Mouse (Mus musculus) ovary, adult 10 weeks (tissue): ENCODE data around the gene Zfp809. TPM values are rescaled to one million over a fixed set of nuclear protein-coding genes. Genes with fewer than 3 reads are reported as not detected.

ENCODE experiments used
- polyA plus RNA-seq: library from polyadenylated mRNA; stranded (reverse); fragments of 350-450 nt; fragmentation: Illumina TruSeq; extraction: RNeasy Lipid Tissue Mini Kit (QIAGEN cat#74804); gene quantifications from one replicate; pipeline ENCODE4 v1.2.3, GENCODE M21; 2014

Gene Zfp809
- polyA plus RNA-seq, result 84.3 TPM

GRCm38 (mm10) chr9:22225581-22226388 lies at the start of gene Zfp809:
Zfp809 (plus strand) TSS chr9:22225714.

GRCm38 (mm10) chr9:22188025-22188611 lies 37.4 kb upstream of the Zfp809 start, which contains the start of gene Zfp872:
Zfp872 (plus strand) TSS chr9:22188090.

GRCm38 (mm10) chr9:22259184-22260091 lies 33.9 kb downstream of the Zfp809 start, which contains the start of gene Zfp599:
Zfp599 (minus strand) TSS chr9:22259895.

Other genes with a start within 250 kb of the Zfp809 start
- 0.26 TPM for gene Rgl3, start 236.3 kb upstream of the Zfp809 start, polyA plus RNA-seq
- 0.77 TPM for gene Ccdc151, start 223.1 kb upstream of the Zfp809 start, polyA plus RNA-seq
- gene Prkcsh, start 222.9 kb upstream of the Zfp809 start, polyA plus RNA-seq, result 7.8 TPM
- gene Elavl3, start 173.7 kb upstream of the Zfp809 start, polyA plus RNA-seq, result 0.29 TPM
- gene Gm49318, start 154.5 kb upstream of the Zfp809 start, polyA plus RNA-seq, result not detected
- gene Zfp653, start 154.3 kb upstream of the Zfp809 start, polyA plus RNA-seq, result not detected
- gene Ecsit, start 140.3 kb upstream of the Zfp809 start, polyA plus RNA-seq, result 2.0 TPM
- gene Cnn1, start 126.5 kb upstream of the Zfp809 start, polyA plus RNA-seq, result 270 TPM
- gene Elof1, start 108.5 kb upstream of the Zfp809 start, polyA plus RNA-seq, result 7.4 TPM
- 0.46 TPM for gene Acp5, start 90.0 kb upstream of the Zfp809 start, polyA plus RNA-seq
- gene Pigyl, start 68.9 kb upstream of the Zfp809 start, polyA plus RNA-seq, result 2.9 TPM
- 4.7 TPM for gene Zfp872, start 37.6 kb upstream of the Zfp809 start, polyA plus RNA-seq
- 3.5 TPM for gene Zfp599, start 34.2 kb downstream of the Zfp809 start, polyA plus RNA-seq
- gene Zfp810, start 81.9 kb downstream of the Zfp809 start, polyA plus RNA-seq, result 29.3 TPM
- 54.5 TPM for gene Anln, start 163.5 kb downstream of the Zfp809 start, polyA plus RNA-seq
- 3.1 TPM for gene 9530077C05Rik, start 185.8 kb downstream of the Zfp809 start, polyA plus RNA-seq
- not detected for gene Gm17545, start 228.6 kb downstream of the Zfp809 start, polyA plus RNA-seq
- gene Rp9, start 244.0 kb downstream of the Zfp809 start, polyA plus RNA-seq, result 25.3 TPM